Comparison of ENCODE assay signal across 20 mouse cellular contexts in the genomic region with DNA sequence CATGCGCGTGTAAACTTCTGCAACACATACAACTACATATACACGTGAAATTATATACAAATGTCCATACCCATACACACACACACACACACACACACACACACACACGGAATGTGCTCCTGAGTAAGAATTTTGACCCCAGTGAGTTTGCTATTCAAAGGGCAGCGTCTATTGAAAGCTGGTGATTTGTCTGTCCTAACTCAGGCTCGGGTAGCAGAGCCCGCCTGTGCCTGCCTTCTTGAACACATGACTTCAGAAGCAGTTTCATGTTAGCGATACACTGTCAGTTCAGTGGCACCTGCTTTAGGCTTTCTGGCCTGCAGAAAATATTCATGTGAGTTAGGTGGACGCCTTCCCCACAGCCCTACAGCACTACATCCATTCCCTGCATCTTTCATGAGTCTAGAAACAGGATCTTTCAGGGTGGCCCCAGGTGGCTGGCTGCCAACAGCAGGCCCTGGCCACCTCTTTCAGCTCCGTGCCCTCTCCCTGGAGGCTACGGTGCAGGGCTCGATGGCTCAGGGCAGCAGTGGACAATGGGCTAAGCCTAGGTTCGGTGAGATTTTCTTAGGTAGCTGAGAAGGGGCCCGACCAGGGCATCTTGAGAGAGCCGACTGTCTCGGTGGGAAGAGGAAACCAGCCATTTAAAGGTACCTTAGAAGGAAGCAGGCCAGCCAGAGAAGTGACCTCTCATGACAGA. TPM values are rescaled to one million over a fixed set of nuclear protein-coding genes. Genes with fewer than 3 reads are reported as not detected.
DNase-seq lines count a peak whose midpoint lies in the region; ATAC-seq and TF ChIP-seq lines count a peak whose summit lies in the region.
"Had no signal": no experiment of that assay in that cellular context is flagged by ENCODE, and none has a peak within 500 bp of the region (broad histone marks: within the 10 kb centered on the region; RNA-seq: fewer than 3 reads in every experiment).

No protein-coding gene starts in this region.

- H3K4me2 ChIP-seq in intestine, postnatal 0 days (replicated peaks; ENCODE audit: low read depth): no peak overlapping the region
- no peak overlapping the region for H3K4me2 ChIP-seq in intestine, embryonic 16.5 days (ENCODE audit: low read depth, low read length)
- no peak overlapping the region for H3K4me2 ChIP-seq in kidney, postnatal 0 days (ENCODE audit: low read length)
- H3K4me2 ChIP-seq in liver, embryonic 15.5 days: no peak overlapping the region
- H3K4me2 ChIP-seq: heart, embryonic 15.5 days; hindbrain, embryonic 13.5 days; lung, embryonic 15.5 days had no signal

- no peaks in the 10 kb centered on the region for H3K27me3 ChIP-seq in intestine, postnatal 0 days (replicated peaks; ENCODE audit: control insufficient read depth, insufficient read depth, low read length)
- no peaks in the 10 kb centered on the region for H3K27me3 ChIP-seq in intestine, embryonic 16.5 days (replicated peaks; ENCODE audit: control insufficient read depth, insufficient read depth, low read length)
- no peaks in the 10 kb centered on the region for H3K27me3 ChIP-seq in kidney, adult 2 months (replicated peaks; ENCODE audit: control insufficient read depth, insufficient read depth, low read length)
- no peaks in the 10 kb centered on the region for H3K27me3 ChIP-seq in kidney, postnatal 0 days (ENCODE audit: insufficient read depth, low read length)
- H3K27me3 ChIP-seq in liver, embryonic 15.5 days: no peaks in the 10 kb centered on the region
- H3K27me3 ChIP-seq: heart, embryonic 15.5 days; lung, embryonic 15.5 days had no signal

- H3K27ac ChIP-seq in intestine, postnatal 0 days (ENCODE audit: low read depth, low read length): peak overlapping the region; percentile 98; the same call in 1 of the 2 replicates
- no peak overlapping the region for H3K27ac ChIP-seq in intestine, embryonic 16.5 days (ENCODE audit: low read length)
- peak overlapping the region; percentile 88 for H3K27ac ChIP-seq in kidney, adult 2 months (ENCODE audit: insufficient read depth, low read depth, low read length)
- H3K27ac ChIP-seq in kidney, postnatal 0 days: peak overlapping the region; percentile 84
- 0 out of 2 replicates have a peak overlapping the region, but pooled peaks have one; percentile 26 for H3K27ac ChIP-seq in liver, embryonic 15.5 days (replicated peaks)
- H3K27ac ChIP-seq: hindbrain, embryonic 13.5 days; lung, embryonic 15.5 days had no signal

- no peak for TF ChIP-seq CTCF in intestine, postnatal 0 days (IDR thresholded peaks at IDR 0.05; ENCODE audit: low read depth)
- TF ChIP-seq CTCF in kidney, adult 2 months (conservative IDR thresholded peaks at IDR 0.05; ENCODE audit: insufficient read depth, insufficient read length, low read depth, low read length): no peak
- TF ChIP-seq CTCF in kidney, postnatal 0 days (IDR thresholded peaks at IDR 0.05; ENCODE audit: low read depth): no peak

- no peak for TF ChIP-seq POLR2A in kidney, adult 2 months (IDR thresholded peaks at IDR 0.05; ENCODE audit: low read depth, low read length)

- no peaks in the 10 kb centered on the region for H3K9me3 ChIP-seq in intestine, postnatal 0 days (ENCODE audit: control insufficient read depth)
- no peaks in the 10 kb centered on the region for H3K9me3 ChIP-seq in intestine, embryonic 16.5 days (ENCODE audit: control insufficient read depth, low read length)
- no peaks in the 10 kb centered on the region for H3K9me3 ChIP-seq in kidney, postnatal 0 days (replicated peaks; ENCODE audit: low read length)
- no peaks in the 10 kb centered on the region for H3K9me3 ChIP-seq in liver, embryonic 15.5 days (replicated peaks)
- H3K9me3 ChIP-seq: heart, embryonic 15.5 days; hindbrain, embryonic 13.5 days; lung, embryonic 15.5 days had no signal

- no peak for ATAC-seq in intestine, postnatal 0 days
- ATAC-seq in intestine, embryonic 16.5 days: no peak
- ATAC-seq in kidney, postnatal 0 days (replicated peaks; ENCODE audit: low FRiP score, low read depth): no peak
- ATAC-seq in liver, embryonic 15.5 days (ENCODE audit: insufficient read depth): no peak
- ATAC-seq in megakaryocyte-erythroid progenitor cell, adult 5-6 weeks (replicated peaks; ENCODE audit: low FRiP score, low TSS enrichment, poor library complexity, severe bottlenecking): no peak
- ATAC-seq: CD4-positive, CD25-positive, alpha-beta regulatory T cell, adult 4 months; forebrain, embryonic 16.5 days had no signal

- peaks cover 15% of the 10 kb centered on the region for H3K4me1 ChIP-seq in intestine, postnatal 0 days (replicated peaks; ENCODE audit: control insufficient read depth, insufficient read depth, low read length)
- peaks cover 40% of the 10 kb centered on the region for H3K4me1 ChIP-seq in intestine, embryonic 16.5 days (ENCODE audit: control insufficient read depth, insufficient read depth, low read length)
- peaks cover 39% of the 10 kb centered on the region for H3K4me1 ChIP-seq in kidney, adult 2 months (ENCODE audit: control insufficient read depth, insufficient read depth, low read length)
- H3K4me1 ChIP-seq in kidney, postnatal 0 days (replicated peaks; ENCODE audit: insufficient read depth, low read length): peaks cover 38% of the 10 kb centered on the region
- peaks cover 60% of the 10 kb centered on the region for H3K4me1 ChIP-seq in liver, embryonic 15.5 days (replicated peaks)

- 77% methylated on average over 16 of the region's 16 CpGs for WGBS in intestine, postnatal 0 days
- 75% methylated on average over 16 of the region's 16 CpGs for WGBS in intestine, embryonic 16.5 days
- WGBS in kidney, adult 2 months: 31% methylated on average over 16 of the region's 16 CpGs
- 66% methylated on average over 16 of the region's 16 CpGs for WGBS in kidney, postnatal 0 days
- WGBS in liver, embryonic 15.5 days (ENCODE audit: insufficient replicate concordance): 61% methylated on average over 16 of the region's 16 CpGs

- peak; percentile 52 for DNase-seq in kidney, adult 2 months
- DNase-seq in kidney, postnatal 0 days (ENCODE audit: low spot score): no peak
- DNase-seq in retina, embryonic 14.5 days (ENCODE audit: low spot score): no peak
- DNase-seq: adrenal gland, adult 8-10 months; cerebellum, postnatal 14 days; layer of hippocampus, postnatal 36 days; left cerebral cortex, postnatal 4 days; right cerebral cortex, postnatal 25 days; thymus, adult 18-20 months had no signal

- no peak overlapping the region for H3K9ac ChIP-seq in intestine, postnatal 0 days (ENCODE audit: low read depth, low read length)
- no peak overlapping the region for H3K9ac ChIP-seq in intestine, embryonic 16.5 days (ENCODE audit: low read depth, low read length)
- H3K9ac ChIP-seq in kidney, postnatal 0 days (ENCODE audit: low read depth, low read length): no peak overlapping the region
- H3K9ac ChIP-seq in liver, embryonic 15.5 days: no peak overlapping the region
- H3K9ac ChIP-seq: hindbrain, embryonic 13.5 days; lung, embryonic 15.5 days had no signal

- peaks cover 35% of the 10 kb centered on the region for H3K36me3 ChIP-seq in intestine, postnatal 0 days (ENCODE audit: control insufficient read depth, insufficient read depth)
- H3K36me3 ChIP-seq in intestine, embryonic 16.5 days (ENCODE audit: control insufficient read depth, insufficient read depth, low read length): no peaks in the 10 kb centered on the region
- H3K36me3 ChIP-seq in kidney, adult 2 months (ENCODE audit: control insufficient read depth, insufficient read depth, low read length): no peaks in the 10 kb centered on the region
- H3K36me3 ChIP-seq in kidney, postnatal 0 days (ENCODE audit: insufficient read depth, low read length): peaks cover 21% of the 10 kb centered on the region
- H3K36me3 ChIP-seq in liver, embryonic 15.5 days (replicated peaks): peaks cover 13% of the 10 kb centered on the region
- H3K36me3 ChIP-seq: hindbrain, embryonic 13.5 days; lung, embryonic 15.5 days had no signal

- no peak overlapping the region for H3K4me3 ChIP-seq in intestine, postnatal 0 days (ENCODE audit: low read depth, low read length)
- H3K4me3 ChIP-seq in intestine, embryonic 16.5 days (ENCODE audit: low read length): no peak overlapping the region
- H3K4me3 ChIP-seq in kidney, adult 2 months (ENCODE audit: insufficient read depth, low read depth, low read length): no peak overlapping the region
- H3K4me3 ChIP-seq in kidney, postnatal 0 days (replicated peaks; ENCODE audit: low read depth, low read length): no peak overlapping the region
- no peak overlapping the region for H3K4me3 ChIP-seq in liver, embryonic 15.5 days (replicated peaks)
- H3K4me3 ChIP-seq: heart, embryonic 15.5 days; hindbrain, embryonic 13.5 days; lung, embryonic 15.5 days had no signal

RNA-seq across cellular contexts. Expression of a gene that starts 5.0 kb away (rescaled TPM):
- 108 and 111 TPM in 2 replicates for polyA plus RNA-seq in intestine, postnatal 0 days (2015; fragmentation: Nextera tagmentation; extraction: Ambion mirVana)
- 60.0 and 63.3 TPM in 2 replicates for polyA plus RNA-seq in intestine, embryonic 16.5 days (2015; fragmentation: Nextera tagmentation; extraction: Ambion mirVana)
- polyA plus RNA-seq in kidney, adult 2 months (2012; rRNA removed): 735 and 1,000 TPM in 2 replicates
- polyA plus RNA-seq in kidney, postnatal 0 days (2015; fragmentation: Nextera tagmentation; extraction: Ambion mirVana): 122 and 127 TPM in 2 replicates
- 48.7 and 57.1 TPM in 2 replicates for polyA plus RNA-seq in liver, embryonic 15.5 days (2015; fragmentation: Nextera tagmentation; extraction: Ambion mirVana)
- total RNA-seq in megakaryocyte-erythroid progenitor cell, adult 5-6 weeks (2014; fragmentation: Nextera tagmentation): 34.5 and 36.1 TPM in 2 replicates
- 18.7 and 18.9 TPM in 2 replicates for total RNA-seq in megakaryocyte-erythroid progenitor cell, adult 5-6 weeks (2017)

RNA-seq across cellular contexts. Expression of a gene that starts 23.5 kb away (rescaled TPM):
- 105 and 117 TPM in 2 replicates for polyA plus RNA-seq in intestine, postnatal 0 days (2015; fragmentation: Nextera tagmentation; extraction: Ambion mirVana)
- 53.2 and 58.8 TPM in 2 replicates for polyA plus RNA-seq in intestine, embryonic 16.5 days (2015; fragmentation: Nextera tagmentation; extraction: Ambion mirVana)
- 108 and 124 TPM in 2 replicates for polyA plus RNA-seq in kidney, adult 2 months (2012; rRNA removed)
- 71.3 and 77.0 TPM in 2 replicates for polyA plus RNA-seq in kidney, postnatal 0 days (2015; fragmentation: Nextera tagmentation; extraction: Ambion mirVana)
- 15.0 and 16.7 TPM in 2 replicates for polyA plus RNA-seq in liver, embryonic 15.5 days (2015; fragmentation: Nextera tagmentation; extraction: Ambion mirVana)
- 6.7 and 25.3 TPM in 2 replicates for total RNA-seq in megakaryocyte-erythroid progenitor cell, adult 5-6 weeks (2014; fragmentation: Nextera tagmentation)
- total RNA-seq in megakaryocyte-erythroid progenitor cell, adult 5-6 weeks (2017): 11.8 and 16.6 TPM in 2 replicates

RNA-seq across cellular contexts. Expression of a gene that starts 44.5 kb away (rescaled TPM):
- polyA plus RNA-seq in intestine, postnatal 0 days (2015; fragmentation: Nextera tagmentation; extraction: Ambion mirVana): 1.7 and 2.3 TPM in 2 replicates
- polyA plus RNA-seq in intestine, embryonic 16.5 days (2015; fragmentation: Nextera tagmentation; extraction: Ambion mirVana): 2.9 and 3.5 TPM in 2 replicates
- 2.3 and 2.7 TPM in 2 replicates for polyA plus RNA-seq in kidney, adult 2 months (2012; rRNA removed)
- 0.50 and 0.60 TPM in 2 replicates for polyA plus RNA-seq in kidney, postnatal 0 days (2015; fragmentation: Nextera tagmentation; extraction: Ambion mirVana)
- 0.10 and 0.21 TPM in 2 replicates for polyA plus RNA-seq in liver, embryonic 15.5 days (2015; fragmentation: Nextera tagmentation; extraction: Ambion mirVana)
- total RNA-seq in megakaryocyte-erythroid progenitor cell, adult 5-6 weeks (2014; fragmentation: Nextera tagmentation): 0.24 TPM in 1 of 2 replicates, not detected in the other
- not detected in 2 replicates for total RNA-seq in megakaryocyte-erythroid progenitor cell, adult 5-6 weeks (2017)
- total RNA-seq: megakaryocyte progenitor cell, adult 5-6 weeks; MEL had no signal
- polyA plus RNA-seq: CD4-positive, CD25-positive, alpha-beta regulatory T cell, adult 4 months had no signal

RNA-seq across cellular contexts. Expression of a gene that starts 56.2 kb away (rescaled TPM):
- polyA plus RNA-seq in intestine, postnatal 0 days (2015; fragmentation: Nextera tagmentation; extraction: Ambion mirVana): 0.65 and 1.3 TPM in 2 replicates
- polyA plus RNA-seq in intestine, embryonic 16.5 days (2015; fragmentation: Nextera tagmentation; extraction: Ambion mirVana): 1.2 and 1.3 TPM in 2 replicates
- 50.1 and 62.3 TPM in 2 replicates for polyA plus RNA-seq in kidney, adult 2 months (2012; rRNA removed)
- polyA plus RNA-seq in kidney, postnatal 0 days (2015; fragmentation: Nextera tagmentation; extraction: Ambion mirVana): 41.8 and 44.8 TPM in 2 replicates
- 1.6 TPM in 2 replicates for polyA plus RNA-seq in liver, embryonic 15.5 days (2015; fragmentation: Nextera tagmentation; extraction: Ambion mirVana)
- total RNA-seq in megakaryocyte-erythroid progenitor cell, adult 5-6 weeks (2014; fragmentation: Nextera tagmentation): 0.70 and 3.1 TPM in 2 replicates
- 1.6 TPM in 1 of 2 replicates, not detected in the other for total RNA-seq in megakaryocyte-erythroid progenitor cell, adult 5-6 weeks (2017)
